Mouse (Mus musculus) neural tube, embryonic 14.5 days (tissue): ENCODE results near the gene Fgfbp3. TPM values are rescaled to one million over a fixed set of nuclear protein-coding genes. Genes with fewer than 3 reads are reported as not detected.
"Not testable (repeated sequence)": the region's sequence is repeated elsewhere in the genome, so short reads cannot be mapped to it uniquely, and the experiment has no call there.

ENCODE experiments used
- ATAC-seq: fragments of 200-750 bp; cut with Nextera tagmentation; 2 replicates; pipeline ENCODE4 v1.8.0; 2017; ENCODE audit warnings: low read depth, mild to moderate bottlenecking, moderate TSS enrichment, moderate library complexity
- H3K27ac ChIP-seq: fragments of 300-500 bp; sonication (generic); 2 replicates; pipeline ENCODE4 v1.5.1; 2014; ENCODE audit warnings: low read depth, mild to moderate bottlenecking, control low read depth, low read length, moderate library complexity, mixed read lengths
- H3K27me3 ChIP-seq: fragments of 300-500 bp; sonication (generic); 2 replicates; pipeline ENCODE4 v1.6.1; 2014; ENCODE audit warnings: low read length; ENCODE audit not compliant: control insufficient read depth, insufficient read depth
- H3K36me3 ChIP-seq: fragments of 300-500 bp; sonication (generic); 2 replicates; pipeline ENCODE4 v1.6.1; 2014; ENCODE audit warnings: low read length, mixed read lengths; ENCODE audit not compliant: control insufficient read depth, insufficient read depth
- H3K4me1 ChIP-seq: fragments of 300-500 bp; sonication (generic); 2 replicates; pipeline ENCODE4 v1.6.1; 2014; ENCODE audit warnings: low read length; ENCODE audit not compliant: control insufficient read depth, insufficient read depth
- H3K4me2 ChIP-seq: fragments of 300-500 bp; sonication (generic); 2 replicates; pipeline ENCODE4 v1.6.1; 2014; ENCODE audit warnings: mild to moderate bottlenecking, low read depth, low read length, control low read depth
- H3K4me3 ChIP-seq: fragments of 300-500 bp; sonication (generic); 2 replicates; pipeline ENCODE4 v1.5.1; 2014; ENCODE audit warnings: low read depth, low read length, control low read depth, mixed read lengths
- H3K9ac ChIP-seq: fragments of 300-500 bp; sonication (generic); replicated peaks from 2 replicates; pipeline ENCODE4 v1.6.1; 2014; ENCODE audit warnings: low read depth, mild to moderate bottlenecking, control low read depth, low read length, mixed read lengths
- H3K9me3 ChIP-seq: fragments of 300-500 bp; sonication (generic); 2 replicates; pipeline ENCODE4 v1.6.1; 2016; ENCODE audit warnings: low read length; ENCODE audit not compliant: control insufficient read depth
- WGBS: fragments of 180-500 bp; shearing (Covaris S2); extraction: QIAGEN DNeasy Blood & Tissue Kit; methylation state at CpG from one replicate; pipeline ENCODE4 v1.1.7; 2014; 5-methylcytosine and 5-hydroxymethylcytosine counted together
- polyA plus RNA-seq: library from polyadenylated mRNA; unstranded; fragments of >200 nt; fragmentation: Nextera tagmentation; extraction: Ambion mirVana; gene quantifications from 2 replicates; pipeline ENCODE4 v1.2.1, GENCODE M21; 2014

The Fgfbp3 gene
- polyA plus RNA-seq, 1 experiment from 2014 or later: 73.4 TPM

DNA sequence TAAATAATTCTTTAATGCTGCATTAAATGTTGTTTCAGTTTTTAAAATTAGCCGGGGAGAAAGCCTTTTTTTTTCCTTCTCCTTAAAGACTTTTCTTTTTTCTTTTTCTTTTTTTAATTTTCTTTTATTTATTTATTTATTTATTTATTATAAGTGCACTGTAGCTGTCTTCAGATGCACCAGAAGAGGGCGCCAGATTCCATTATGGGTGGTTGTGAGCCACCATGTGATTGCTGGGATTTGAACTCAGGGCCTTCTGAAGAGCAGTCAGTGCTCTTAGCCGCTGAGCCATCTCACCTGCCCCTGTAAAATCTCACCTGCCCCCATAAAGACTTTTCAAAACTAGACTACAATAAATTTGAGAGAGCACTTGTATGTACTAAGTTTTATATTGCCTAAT lies 50.7 kb downstream of the Fgfbp3 start:
- not testable (repeated sequence) for H3K9ac ChIP-seq, ATAC-seq, H3K4me1 ChIP-seq, H3K27ac ChIP-seq, H3K4me2 ChIP-seq, H3K4me3 ChIP-seq, H3K27me3 ChIP-seq, H3K9me3 ChIP-seq
- WGBS: 82% methylated on average over 3 of the region's 3 CpGs
- H3K36me3 ChIP-seq: peaks cover 58% of the 10 kb centered on the region

Other genes with a start within 250 kb of the Fgfbp3 start
- gene Ppp1r3c, start 183.0 kb downstream of the Fgfbp3 start, polyA plus RNA-seq: 20.3 and 21.9 TPM in 2 replicates
- gene Tnks2, start 85.4 kb downstream of the Fgfbp3 start, polyA plus RNA-seq: 71.2 and 86.2 TPM in 2 replicates
- gene Btaf1, start 6.5 kb upstream of the Fgfbp3 start, polyA plus RNA-seq: 14.7 and 15.9 TPM in 2 replicates